Mouse (Mus musculus) mouse embryonic stem cell (cell line): ENCODE measurements around the gene Prss22.

Experiments used
- in situ Hi-C, 2 experiments: fragments of 300-500 bp; cut with MboI; formaldehyde crosslinking; loops; 1 replicate in 1 of 2; 3 replicates in 1 of 2; pipeline ENCODE4 v1.14.3; 2019 to 2020; ENCODE audit warnings: low sequenced_read_pairs in 2 of 2, low pct_unique_long_range_greater_than_20kb in 1 of 2, mixed read lengths in 1 of 2; ENCODE audit not compliant: unreplicated experiment in 1 of 2

Gene Prss22

DNA sequence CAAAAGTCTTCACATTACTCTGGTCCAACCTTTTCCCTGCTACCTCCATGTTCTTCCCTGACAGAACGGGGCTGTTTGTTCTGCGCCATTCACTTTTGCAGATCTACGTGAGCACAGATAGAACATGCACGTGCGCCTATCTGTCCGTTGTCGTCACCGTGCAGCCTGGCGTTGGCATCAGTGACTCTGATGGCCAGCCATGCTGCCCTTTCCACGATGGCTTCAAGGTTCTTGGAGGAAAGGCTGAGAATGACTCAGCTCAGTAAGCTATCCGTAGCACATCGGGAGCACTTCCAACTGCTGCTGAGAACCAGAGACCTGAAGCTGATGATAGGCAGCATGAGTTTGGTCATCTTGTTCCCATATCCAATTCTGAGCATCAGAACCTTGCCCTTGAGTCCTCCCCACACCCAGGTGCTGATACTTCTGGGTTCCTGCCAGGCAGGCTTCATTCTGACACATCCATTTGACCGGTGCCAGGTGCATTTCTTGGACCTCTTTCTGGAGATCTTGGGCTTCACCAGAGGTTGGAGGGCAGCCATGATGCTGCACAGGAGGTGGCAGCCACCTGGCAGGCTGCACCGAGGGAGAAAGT is 6.3 kb upstream of the Prss22 start:
- in situ Hi-C loops = no loop called here

DNA sequence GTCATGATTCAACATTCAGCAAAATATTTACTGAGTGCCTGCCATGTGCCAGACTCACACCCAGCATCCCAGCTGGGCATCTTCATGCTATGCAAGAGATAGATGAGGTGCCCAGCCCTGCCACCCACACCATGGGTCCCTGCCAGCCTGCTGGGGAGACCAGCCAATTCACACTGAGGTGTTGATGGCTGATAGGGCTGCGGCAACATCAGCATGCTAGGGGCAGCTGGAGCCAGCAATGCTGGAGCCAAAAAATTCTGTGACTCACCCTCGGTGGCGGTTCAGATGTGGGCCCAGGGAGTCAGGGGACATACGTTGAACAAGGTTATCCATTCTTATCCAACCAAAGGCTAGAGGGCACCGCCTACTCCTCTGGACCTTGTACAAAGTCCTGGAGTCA is 2.5 kb upstream of the Prss22 start:
- in situ Hi-C loops = no loop called here

DNA sequence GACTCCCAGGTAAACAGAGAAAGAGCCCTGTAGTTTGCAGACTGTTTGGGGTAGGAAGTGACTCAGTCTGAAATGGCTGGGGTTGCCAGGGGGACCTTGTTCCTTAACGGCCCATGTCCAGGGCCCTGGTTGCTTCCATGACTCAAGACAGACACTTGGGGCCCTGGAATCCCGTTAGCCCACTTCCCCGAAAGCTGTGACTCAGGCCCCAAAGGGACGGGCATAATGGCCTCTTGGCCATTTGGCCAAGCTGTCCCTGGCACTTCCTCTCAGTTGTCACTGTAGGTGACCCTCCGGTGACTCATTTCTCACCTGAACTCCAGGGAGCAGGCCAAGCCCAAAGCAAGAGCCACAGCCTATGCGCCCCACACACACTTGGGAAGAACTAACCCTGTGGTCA is 483 bp upstream of the Prss22 start:
- in situ Hi-C loops = no loop called here

DNA sequence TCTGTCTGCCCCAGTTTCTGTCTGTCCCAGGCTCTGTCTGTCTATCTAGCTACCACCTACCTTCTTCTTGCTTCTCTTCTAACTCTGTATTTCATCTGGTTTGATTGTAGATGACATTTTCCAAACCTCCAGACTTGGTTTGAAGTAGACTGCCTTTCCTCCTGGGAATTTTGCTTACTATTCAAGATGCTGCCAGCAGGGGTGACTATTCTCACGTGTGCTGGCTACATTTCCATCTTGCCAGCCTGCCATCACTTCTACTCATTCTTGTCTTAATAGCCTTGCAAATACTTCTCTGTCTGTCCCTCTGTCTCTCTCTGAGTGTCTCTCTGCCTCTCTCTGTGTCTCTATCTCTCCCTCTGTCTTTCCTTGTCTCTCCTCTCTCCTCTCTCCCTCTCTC is 2.5 kb downstream of the Prss22 start:
- in situ Hi-C loops = no loop called here

DNA sequence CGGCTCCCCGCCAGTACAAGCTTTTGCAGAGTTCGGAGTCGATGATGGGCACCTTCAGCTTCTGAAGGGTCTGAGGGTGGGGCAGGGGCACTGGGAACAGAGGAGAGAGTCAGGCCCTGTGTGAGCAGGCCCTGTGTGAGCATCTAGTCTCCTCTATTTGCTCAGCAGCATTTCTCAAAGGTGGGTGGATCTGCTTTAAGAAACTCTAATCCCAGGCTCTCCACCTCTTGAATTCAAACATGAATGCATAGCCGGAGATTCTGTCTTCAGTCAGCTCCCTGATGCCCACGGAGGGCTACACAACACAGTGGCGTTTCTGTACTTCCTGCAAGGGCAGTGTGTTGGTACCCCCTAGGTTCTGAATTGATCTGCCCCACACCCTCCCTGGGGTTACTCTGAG is 3.2 kb downstream of the Prss22 start:
- in situ Hi-C loops = no loop called here

DNA sequence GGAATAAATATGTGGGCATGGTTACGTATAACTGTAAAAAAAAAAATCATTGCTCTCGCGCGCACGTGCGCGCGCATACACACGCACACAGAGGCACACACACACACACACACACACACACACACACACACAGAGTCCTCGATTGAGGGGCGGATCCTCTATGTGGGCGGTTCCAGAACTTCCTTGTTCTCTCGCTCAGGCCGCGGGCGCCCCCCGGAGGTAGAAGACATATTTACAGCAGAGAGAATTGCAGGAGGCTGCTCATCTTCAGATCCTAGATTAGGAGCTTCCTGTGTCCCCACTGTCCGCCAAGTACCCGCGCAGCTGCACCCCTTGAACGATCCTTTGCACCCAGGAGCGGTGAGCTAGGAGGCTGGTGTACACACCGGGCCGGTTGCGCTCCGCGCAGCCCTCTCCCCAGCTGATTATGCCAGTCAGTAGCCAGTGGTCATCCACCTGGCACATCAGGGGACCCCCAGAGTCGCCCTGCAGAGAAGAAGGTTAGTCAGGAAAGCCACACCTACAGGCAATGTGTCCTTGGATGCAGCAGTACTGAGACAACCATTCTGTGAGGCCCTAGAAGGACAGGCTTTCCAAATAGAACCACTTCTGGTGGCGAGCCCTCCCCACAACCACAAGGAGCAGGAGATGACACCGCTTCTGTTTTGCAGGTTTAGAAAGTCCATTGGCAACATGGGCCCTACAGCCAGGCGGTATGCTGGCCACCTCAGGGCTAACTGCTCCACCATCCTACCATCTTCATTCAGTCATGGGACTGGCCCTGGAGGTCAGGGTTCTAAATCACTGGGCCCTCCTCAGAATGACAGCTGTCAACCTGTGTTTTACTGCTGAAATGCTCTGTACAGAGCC is 4.1 kb downstream of the Prss22 start:
- in situ Hi-C loops = no loop called here

DNA sequence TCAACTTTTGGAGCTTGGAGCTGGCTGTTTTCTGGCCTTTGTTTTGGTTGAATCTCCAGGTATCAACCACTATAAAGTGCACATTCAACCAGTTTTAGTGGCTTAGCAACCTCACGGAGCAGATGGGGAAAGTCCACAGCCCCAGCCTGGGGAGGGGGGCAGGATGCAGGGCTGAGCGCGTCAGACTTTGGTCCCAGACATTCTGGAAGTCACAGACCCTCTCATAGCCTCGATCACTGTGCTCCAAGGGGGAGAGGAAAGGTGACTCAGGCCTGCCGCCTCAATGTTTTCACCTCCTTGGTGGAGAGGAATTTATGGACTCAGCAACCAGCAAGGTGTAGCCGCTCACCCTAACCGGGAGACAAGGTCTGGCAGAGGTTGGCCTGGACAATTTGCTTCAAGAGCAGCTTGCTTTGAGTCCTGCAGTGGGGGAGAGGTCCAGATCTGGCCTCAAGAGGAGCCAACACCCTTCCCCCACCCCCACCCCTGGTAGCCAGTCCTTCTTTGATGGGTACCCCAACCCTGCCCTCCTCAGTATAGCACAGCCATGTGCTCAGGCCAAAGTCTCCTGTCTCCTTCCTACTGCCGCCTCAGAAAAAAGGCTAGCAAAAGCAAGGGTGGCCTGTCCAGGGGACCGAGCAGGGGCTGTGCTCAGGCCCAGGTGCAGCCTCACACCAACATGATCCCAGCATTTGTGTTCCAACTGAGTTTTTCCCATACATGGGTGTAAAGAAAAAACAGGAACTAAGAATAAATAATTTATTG is 4.9 kb downstream of the Prss22 start:
- in situ Hi-C loops = no loop called here

DNA sequence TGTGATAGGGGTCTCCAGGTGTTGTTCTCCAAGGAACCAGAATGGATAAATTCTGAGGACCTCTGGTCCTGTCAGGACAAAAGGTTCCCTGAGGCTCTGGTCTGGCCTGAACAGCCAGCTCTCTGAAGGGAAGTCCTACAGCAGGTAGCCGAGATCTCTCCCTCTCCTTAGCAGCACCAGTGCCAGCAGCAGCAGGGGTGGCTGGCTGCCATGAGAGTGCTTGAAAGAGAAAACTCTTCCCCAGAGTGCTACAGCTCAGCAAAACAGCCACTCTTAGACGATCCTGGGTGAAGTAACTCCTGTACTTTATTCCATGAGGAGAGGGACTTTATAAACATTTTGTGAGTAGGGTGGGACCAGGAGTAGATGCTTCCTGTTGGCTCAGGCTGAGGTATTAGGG is 8.1 kb downstream of the Prss22 start:
- in situ Hi-C loops = no loop called here

DNA sequence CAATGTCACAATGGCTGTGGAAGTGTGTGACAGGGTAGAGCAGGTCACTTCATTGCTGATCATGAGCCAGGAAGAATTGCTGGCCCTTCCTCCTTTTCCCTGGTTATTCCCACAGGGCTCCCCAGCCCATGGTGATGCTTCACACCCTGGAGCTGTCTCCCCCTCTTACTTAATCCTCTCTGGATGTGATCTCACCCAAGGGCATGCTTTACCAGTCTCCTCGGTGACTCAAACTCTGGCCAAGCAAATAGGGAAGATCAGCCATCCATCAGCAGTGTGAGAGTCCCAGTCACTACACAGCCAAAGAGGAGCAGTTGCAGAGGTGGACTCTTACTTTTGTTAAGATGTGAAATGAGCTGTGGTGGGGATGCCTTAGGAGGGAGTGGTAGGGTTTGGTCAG is 12.9 kb downstream of the Prss22 start:
- in situ Hi-C loops = no loop called here

DNA sequence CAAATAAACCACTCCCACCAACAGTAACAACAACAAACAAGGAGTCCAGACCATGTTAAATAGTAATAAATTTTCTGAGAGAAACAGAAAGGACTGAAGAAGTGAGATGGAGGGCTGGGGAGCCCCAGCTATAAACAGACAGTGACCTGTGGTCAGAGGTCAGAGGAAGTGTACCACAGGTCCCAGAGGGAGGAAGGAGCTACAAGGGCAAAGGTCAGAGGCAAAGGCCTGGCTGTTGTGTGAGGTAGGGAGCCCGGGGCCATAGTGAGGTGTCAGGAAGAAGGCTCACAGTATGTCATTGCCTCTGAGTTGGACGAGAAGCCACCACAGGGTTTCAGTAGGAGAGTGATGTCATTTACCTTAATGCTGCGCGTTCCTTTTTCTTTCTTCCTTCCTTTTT is 15.0 kb downstream of the Prss22 start:
- in situ Hi-C loops = no loop called here

DNA sequence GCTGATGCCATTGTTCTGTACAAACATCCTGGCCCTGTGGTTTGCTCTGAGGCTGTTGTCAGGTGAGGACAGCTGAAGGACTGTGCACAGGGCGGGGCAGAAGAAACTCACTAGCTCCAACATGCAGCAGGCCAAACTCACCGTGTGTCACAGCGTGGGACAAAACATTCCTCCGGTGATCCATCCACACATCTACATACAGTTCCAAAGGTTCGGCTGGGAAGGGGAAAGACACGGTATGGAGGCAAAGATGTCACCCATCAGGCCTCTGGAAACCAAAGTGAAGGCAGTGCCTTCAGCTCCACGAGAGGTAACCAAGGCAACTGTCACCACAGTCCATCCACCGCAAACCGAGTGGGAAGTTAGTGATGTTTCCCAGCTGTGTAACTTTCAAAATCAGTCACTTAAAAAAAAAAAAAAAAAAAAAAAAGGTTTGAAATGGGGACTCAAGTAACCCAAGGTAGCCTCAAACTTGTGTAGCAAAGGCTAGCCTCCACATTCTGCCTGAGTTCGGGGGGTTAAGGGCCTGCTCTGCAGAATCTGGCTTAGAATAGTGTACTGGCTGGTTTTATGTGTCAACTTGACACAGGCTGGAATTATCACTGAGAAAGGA is 17.5 kb downstream of the Prss22 start, which contains the start of gene Prss30:
Prss30 (minus strand) TSS at position 270 of the 613 bp plus-strand sequence.
- in situ Hi-C loops = no loop called here

DNA sequence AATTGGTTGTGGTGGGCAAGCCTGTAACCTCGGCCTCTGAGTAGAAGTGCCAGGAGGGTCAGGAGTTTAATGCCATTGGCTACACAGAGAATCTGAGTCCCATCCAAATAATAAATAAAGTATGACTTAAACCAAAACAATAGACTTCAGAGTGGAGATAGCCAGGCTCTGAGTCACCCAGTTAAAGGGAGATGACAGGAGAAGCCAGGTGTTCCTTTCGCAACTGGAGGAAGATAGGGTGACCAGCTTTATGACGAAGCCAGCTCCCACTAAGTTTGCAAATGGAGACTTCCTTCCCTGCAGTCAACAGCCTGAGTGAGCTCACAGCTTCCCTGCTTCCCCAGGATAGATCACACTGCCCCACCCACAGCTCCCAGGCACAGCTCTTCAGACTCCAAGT is 18.4 kb downstream of the Prss22 start:
- in situ Hi-C loops = no loop called here

DNA sequence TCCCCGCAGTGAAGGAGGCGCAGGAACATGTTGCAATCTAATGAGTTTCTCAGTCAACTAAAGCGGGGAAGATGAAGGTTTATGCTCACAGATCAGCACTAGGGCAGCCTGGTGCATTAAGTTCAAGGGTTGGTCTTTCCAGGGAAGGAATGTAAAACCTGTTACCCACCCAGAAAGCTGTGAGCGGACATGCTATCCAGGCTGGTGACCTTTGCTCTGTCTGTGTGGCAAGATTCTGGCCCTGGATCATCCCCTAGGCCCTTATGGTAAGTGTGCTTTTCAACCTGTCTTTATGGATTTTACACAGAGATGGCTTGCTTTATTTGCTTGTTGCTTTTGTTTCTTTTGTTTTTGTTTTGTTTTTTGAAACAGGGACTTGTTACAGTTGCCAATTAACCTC is 21.2 kb downstream of the Prss22 start:
- in situ Hi-C loops = no loop called here

DNA sequence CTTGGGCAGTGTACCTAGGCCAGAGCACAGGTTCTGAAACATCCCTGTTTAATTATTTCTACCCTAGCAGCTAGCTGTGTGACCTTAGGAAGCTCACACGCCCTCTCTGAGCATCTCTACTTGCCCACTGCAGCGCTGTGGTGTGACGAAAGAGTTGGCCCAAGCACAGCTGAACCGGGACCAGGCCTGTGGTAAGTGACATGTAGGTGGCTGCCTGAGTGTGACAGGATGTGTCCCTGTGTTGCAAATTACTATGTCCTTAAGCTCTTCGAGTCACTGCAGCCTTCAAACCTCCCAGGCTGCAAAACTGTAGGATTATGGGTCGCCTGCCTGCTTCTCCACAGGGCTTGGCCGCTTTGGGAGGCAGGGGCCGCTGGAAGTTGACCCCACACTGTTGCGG is 26.6 kb downstream of the Prss22 start:
- in situ Hi-C loops = loop anchor here in 1 of 2 experiments (25.0 kb wide), 1 partner anchor 209 kb away; the partner anchor contains the start of gene Flywch1

DNA sequence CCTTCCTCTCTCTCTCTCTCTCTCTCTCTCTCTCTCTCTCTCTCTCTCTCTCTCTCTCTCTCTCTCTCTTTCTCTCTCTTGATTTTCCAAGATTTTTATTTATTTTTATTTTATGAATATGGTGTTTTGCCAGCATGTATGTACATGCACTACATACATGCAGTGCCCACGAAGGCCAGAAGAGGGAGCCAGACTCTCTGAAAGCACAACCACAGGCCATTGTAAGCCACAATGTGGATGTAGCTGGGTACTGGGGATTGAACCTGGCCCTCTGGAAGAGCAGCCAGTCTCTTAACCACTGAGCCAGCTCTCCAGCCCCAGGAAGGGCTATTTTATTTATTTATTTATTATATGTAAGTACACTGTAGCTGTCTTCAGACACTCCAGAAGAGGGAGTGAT is 28.7 kb downstream of the Prss22 start:
- in situ Hi-C loops = loop anchor here (10.0 to 25.0 kb wide), 2 partner anchors 194 to 207 kb away; partner anchors contain the start of gene Flywch1 (in 2 of the 2)

DNA sequence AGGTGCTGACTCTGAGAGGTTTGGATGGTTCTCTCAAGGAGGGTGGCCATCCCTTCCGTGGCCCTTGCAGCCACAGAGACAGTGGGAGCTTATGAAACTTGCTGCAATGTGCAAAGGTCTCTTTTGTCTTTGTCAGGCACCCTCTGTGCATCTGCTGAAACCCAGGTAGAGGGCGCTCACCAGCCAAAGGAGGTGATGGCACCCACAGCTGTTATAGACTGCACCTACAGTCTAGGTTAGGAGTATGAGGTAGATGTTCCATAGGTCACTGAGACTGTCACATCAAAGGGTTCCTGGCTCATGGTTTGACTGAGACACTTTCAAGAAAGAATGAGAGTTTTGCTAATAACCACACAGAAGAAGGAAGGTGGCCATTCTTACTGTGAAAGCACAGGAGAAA is 29.1 kb downstream of the Prss22 start:
- in situ Hi-C loops = loop anchor here (10.0 to 25.0 kb wide), 2 partner anchors 194 to 206 kb away; partner anchors contain the start of gene Flywch1 (in 2 of the 2)

DNA sequence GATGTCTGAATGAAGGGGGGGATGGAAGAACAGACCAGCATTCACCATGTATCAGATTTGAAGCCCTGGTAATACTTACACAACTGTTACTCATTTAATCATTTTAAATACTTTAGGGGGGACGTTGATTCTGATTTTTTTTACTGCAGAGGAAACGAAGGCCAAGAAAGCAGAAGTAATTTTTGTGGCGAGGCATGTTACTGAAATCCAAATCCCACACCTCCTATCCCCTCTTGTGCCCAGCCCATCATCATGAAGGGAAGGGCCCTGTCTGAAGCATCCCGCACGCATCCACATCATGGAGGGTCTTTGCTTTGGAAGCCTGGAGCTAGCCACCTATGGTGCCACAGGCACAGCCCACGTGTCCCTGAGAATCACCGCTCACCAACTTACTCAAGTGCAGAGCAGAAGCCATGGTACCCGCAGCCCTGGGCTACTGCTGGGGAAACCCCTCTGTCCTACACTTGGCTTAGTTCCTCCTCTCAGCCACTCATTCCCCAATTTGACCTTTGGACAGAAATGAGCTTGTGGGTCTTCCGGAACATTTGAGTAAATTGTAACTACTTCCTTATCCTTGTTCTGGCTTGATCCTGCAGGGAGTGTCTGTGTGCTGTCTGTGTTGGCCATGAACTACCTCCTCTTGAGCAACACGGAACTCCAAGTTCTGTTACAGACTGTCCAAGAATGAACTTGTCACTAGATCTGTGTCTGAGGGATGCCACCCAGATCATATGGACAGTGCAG is 31.1 kb downstream of the Prss22 start:
- in situ Hi-C loops = loop anchor here (10.0 to 25.0 kb wide), 2 partner anchors 192 to 205 kb away; partner anchors contain the start of gene Flywch1 (in 2 of the 2)
